Mouse (Mus musculus) mouse embryonic stem cell (cell line): Measurements from ENCODE around the gene Flii.

Experiments used
- in situ Hi-C, 2 experiments: fragments of 300-500 bp; cut with MboI; formaldehyde crosslinking; loops; 1 replicate in 1 of 2; 3 replicates in 1 of 2; pipeline ENCODE4 v1.14.3; 2019 to 2020; ENCODE audit warnings: low sequenced_read_pairs in 2 of 2, low pct_unique_long_range_greater_than_20kb in 1 of 2, mixed read lengths in 1 of 2; ENCODE audit not compliant: unreplicated experiment in 1 of 2

Flii gene

DNA sequence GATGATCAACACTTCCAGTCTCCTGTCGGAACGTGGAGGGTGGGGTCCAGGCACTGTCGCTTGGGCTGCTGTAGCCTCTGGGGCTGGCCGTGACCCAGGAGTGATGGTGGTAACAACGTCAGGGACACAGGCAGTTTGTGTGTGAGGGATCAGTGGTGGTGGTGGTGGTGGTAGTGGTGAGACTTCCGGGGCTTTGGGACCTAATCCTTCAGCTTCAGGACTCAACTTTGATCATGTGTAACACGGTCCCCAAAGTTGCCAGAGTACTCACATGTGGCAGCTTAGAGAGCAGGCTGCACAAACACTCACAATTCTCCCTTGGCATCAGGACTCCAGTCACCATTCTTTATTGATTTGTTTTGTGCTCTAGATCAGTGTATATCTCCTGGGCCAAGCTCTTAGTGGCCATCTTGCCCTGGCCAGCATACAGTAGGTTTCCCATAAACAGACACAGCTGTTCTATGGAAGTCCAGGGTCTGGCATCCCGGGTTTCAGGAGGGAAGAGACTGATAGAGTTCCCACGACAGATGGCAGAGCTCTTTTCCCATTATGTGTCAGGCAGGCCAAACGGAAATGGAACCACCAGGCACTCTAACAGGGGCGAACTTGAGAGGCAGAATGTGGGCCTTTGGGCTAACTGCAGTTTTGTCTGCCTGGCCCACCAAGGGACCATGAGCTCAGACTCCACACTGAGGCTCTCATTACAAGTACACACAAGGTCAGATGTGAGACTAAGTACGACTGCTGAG is 503 bp upstream of the Flii start:
- in situ Hi-C loops: no loop called here

DNA sequence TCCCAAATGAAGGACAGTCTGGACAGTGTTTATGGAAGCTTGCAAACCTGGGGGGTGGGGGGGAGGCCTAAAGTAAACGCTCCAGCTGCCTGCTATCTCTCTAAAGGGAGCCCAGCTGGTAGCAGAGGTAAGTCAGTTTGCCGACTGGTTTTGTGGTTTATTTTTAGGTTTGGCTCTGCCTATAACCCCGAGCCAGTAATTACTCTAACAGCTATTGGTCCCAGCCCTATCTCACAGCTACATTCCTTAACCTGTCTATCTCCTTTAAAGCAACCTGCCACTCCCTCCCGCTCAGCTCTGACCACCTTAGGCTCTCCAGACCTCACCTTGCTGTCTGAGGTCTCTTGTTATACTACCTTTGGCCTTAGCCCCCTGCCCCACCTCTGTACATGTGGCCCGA is 7.8 kb downstream of the Flii start:
- in situ Hi-C loops: loop anchor here in 1 of 2 experiments (25.0 kb wide), 1 partner anchor 157 kb away; no protein-coding TSS in a partner anchor

DNA sequence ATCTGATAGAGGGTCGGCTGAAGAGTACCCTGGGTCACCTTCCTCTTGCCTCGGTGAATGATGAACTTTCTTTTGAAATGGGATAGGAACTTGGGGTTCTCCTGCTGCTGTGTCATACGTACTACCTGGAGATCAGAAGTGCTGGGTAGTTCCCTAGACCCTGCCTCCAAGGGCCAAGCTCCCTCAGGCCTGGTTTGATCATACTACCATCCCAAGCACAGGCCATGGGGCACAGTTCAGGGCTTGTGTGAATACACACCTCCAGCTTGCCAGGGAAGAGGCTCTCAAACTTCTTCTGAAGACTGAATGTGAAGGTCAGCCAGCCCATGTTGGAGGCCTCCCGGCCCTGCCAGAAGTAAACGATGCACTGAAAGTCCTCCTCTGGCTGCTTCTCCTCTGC is 11.2 kb downstream of the Flii start:
- in situ Hi-C loops: loop anchor here in 1 of 2 experiments (25.0 kb wide), 1 partner anchor 154 kb away; no protein-coding TSS in a partner anchor

DNA sequence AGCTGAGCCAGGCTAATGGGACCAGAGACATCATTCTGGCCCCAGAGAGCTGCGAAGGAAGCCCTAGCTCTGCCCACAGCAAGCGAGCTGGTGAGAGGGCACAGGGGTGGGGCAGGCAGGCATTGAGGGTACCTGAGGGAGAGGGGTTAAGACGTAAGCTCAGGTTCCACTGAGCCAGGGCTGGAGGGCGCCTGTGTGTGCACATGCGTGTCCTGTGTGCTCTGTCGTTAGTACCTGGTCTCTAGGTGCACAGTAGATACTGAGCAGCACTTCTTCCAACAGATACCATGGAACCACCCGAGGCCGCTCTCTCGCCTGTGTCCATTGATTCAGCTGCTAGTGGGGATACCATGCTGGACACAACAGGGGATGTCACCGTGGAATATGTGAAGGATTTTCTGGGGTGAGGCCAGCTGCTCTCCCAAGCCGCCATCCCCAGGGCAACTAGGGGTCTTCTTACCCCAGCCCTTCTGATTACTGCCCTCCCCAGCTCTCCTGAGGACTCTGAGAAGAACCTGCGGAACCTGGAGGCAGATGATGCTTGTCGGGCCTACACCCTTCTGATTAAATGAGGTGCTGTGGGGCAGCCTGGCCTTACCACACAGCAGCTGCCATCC is 14.3 kb downstream of the Flii start:
- in situ Hi-C loops: loop anchor here in 1 of 2 experiments (25.0 kb wide), 1 partner anchor 150 kb away; no protein-coding TSS in a partner anchor

DNA sequence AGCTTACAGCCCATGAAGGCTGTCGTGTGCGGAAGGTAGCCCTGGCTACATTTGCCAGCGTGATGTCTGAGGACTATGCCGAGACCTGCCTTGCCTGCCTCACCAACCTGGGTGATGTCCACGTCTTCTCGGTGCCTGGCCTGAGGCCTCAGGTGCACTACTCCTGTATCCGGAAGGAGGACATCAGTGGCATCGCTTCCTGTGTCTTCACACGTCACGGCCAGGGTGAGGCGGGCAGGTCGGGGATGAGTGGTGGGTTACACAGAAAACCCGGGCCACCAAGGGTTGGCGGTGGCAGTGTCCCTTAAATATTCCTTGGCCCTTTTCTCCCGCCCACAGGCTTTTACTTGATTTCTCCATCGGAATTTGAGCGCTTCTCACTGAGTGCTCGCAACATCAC is 15.0 kb downstream of the Flii start:
- in situ Hi-C loops: loop anchor here in 1 of 2 experiments (25.0 kb wide), 1 partner anchor 150 kb away; no protein-coding TSS in a partner anchor

DNA sequence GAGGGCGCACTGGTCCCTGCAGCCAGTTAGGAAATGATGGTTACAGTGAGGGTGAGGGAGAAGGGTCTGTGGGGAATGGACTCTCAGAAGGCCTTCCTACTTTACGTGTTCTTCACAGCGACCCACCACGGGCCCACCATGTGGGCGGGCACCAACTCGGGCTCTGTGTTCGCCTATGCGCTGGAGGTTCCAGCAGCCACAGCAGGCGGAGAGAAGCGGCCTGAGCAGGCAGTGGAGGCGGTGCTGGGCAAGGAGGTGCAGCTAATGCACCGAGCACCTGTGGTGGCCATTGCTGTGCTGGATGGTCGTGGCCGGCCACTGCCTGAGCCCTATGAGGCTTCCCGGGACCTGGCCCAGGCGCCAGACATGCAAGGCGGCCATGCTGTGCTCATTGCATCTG is 15.8 kb downstream of the Flii start:
- in situ Hi-C loops: loop anchor here in 1 of 2 experiments (25.0 kb wide), 1 partner anchor 149 kb away; no protein-coding TSS in a partner anchor

DNA sequence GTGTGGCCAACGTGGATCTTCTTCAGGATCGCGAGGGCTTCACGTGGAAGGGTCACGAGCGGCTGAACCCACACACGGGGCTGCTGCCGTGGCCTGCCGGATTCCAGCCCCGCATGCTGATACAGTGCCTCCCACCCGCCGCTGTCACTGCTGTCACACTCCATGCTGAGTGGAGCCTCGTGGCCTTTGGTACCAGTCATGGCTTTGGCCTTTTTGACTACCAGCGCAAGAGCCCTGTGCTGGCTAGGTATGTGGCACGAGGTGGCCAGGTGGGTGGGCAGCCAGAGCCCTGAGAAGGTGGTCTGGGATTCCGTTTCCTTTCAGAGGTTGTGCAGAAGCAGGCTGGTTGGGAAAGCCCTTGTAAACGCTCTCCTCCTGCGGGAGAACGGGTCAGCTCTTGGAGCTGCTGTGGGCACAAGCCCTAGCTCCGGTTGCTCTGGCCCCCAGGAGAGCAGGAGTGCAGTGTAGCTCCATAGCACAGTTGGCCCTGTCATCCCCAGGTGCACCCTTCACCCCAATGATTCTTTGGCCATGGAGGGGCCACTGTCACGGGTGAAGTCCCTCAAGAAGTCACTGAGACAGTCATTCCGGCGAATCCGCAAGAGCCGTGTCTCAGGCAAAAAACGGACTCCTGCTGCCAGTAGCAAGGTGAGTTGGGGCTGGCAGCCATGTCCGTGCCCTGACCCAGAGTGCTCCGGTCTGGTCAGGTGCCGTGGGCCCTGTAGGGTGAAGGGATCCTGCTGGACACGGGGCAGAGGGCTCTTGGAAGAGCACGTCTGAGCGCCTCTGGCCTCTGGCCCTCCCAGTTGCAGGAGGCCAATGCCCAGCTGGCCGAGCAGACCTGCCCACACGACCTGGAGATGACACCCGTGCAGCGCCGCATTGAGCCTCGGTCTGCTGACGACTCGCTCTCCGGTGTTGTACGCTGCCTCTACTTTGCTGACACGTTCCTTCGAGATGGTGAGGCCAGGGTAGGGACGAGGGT is 17.3 kb downstream of the Flii start:
- in situ Hi-C loops: loop anchor here in 1 of 2 experiments (25.0 kb wide), 1 partner anchor 147 kb away; no protein-coding TSS in a partner anchor

DNA sequence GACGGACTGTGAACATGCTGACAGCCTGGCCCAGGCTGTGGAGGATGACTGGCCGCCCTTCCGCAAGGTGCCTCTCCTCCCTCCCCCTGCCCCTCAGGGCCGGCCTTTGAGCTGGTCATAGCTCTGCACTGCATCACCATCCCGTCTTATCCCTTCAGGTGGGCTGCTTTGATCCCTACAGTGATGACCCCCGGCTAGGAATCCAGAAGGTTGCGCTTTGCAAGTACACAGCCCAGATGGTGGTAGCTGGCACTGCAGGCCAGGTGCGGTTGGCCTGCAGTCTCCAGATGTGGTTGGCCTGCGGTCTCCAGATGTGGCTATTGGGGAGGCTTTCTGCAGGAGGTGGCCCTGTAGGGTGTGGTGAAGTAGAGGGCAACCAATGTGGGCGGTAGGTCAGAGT is 18.4 kb downstream of the Flii start:
- in situ Hi-C loops: loop anchor here in 1 of 2 experiments (25.0 kb wide), 1 partner anchor 146 kb away; no protein-coding TSS in a partner anchor

DNA sequence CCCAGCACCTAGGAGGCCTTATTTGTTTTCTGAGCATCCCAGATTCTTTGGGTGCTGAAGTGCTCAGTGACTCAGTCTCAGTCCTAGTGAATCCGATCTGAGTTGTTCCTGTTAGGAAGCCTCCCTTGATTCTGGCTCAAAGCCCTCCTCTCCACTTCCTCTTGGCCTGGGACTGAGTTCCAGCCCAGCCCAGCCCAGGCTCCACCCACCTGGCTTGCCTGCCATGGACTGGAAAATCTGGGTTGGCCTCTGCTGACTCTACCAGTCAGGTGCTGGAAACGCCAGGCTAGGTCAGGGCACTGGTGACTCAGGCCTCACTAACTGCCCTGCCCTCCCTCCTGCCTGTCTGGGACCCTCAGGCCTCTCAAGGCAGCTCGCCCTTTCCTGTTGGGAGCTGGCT is 19.4 kb downstream of the Flii start:
- in situ Hi-C loops: loop anchor here in 1 of 2 experiments (25.0 kb wide), 1 partner anchor 145 kb away; no protein-coding TSS in a partner anchor

DNA sequence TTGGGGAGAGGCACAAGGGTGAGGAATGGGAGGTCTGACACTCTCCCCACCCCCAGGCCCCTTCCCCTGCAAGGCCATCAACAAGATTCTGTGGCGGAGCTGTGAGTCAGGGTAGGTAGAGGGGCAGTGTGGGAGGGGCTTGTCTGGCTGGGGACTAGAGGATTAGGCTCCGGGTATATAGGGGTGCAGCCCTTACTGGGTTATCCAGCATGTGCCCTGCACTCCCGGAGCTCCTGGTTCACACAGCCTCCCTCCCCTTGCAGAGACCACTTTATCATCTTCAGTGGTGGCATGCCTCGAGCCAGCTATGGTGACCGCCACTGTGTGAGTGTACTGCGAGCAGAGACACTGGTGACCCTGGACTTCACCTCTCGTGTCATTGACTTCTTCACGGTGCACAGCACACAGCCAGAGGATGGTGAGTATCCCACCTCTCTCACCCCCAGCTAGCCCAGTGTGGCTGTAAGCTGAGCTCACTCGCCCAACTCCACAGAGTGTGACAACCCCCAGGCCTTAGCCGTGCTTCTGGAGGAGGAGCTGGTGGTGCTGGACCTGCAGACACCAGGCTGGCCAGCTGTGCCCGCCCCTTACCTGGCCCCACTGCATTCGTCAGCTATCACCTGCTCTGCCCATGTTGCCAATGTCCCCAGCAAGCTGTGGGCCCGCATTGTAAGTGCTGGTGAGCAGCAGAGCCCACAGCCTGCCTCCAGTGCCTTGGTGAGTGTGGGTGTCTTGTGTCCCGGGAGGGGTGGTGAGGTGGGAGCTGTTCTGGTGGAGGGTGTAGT is 20.2 kb downstream of the Flii start:
- in situ Hi-C loops: loop anchor here in 1 of 2 experiments (25.0 kb wide), 1 partner anchor 145 kb away; no protein-coding TSS in a partner anchor

DNA sequence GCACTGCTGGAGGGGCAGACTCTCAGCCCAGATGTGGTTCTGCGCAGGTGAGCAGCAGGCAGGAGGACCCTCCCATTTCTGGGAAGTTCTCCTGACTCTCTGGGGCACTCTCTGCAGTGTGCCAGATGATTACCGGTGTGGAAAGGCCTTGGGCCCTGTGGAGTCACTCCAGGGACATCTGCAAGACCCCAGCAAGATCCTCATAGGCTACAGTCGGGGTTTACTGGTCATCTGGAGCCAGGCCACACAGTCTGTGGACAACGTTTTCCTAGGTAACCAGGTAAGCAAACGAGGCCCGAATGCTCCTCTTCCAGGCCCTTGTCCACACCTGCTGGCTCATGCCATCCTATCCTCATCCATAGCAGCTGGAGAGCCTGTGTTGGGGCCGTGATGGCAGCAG is 21.0 kb downstream of the Flii start:
- in situ Hi-C loops: loop anchor here in 1 of 2 experiments (25.0 kb wide), 1 partner anchor 144 kb away; no protein-coding TSS in a partner anchor

DNA sequence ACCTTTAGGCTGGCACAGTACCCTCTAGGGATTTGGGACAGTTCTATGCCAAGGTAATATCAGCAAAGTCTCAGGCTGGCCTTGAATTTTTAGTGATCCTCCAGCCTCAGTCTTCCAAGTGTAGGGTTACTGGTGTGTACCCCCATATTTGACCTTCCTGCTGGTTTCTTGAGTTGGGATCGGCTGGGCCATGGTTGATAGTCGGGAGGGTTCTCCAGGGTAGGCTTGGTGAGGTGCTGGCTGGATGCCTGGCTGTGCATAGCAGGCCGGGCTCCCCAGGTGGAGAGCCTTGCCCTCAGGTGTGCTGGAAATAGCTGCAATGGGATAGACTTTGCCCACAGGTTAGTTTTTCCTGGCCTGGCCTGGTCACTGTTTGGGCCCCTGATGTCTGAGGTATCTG is 21.8 kb downstream of the Flii start:
- in situ Hi-C loops: loop anchor here in 1 of 2 experiments (25.0 kb wide), 1 partner anchor 143 kb away; no protein-coding TSS in a partner anchor

DNA sequence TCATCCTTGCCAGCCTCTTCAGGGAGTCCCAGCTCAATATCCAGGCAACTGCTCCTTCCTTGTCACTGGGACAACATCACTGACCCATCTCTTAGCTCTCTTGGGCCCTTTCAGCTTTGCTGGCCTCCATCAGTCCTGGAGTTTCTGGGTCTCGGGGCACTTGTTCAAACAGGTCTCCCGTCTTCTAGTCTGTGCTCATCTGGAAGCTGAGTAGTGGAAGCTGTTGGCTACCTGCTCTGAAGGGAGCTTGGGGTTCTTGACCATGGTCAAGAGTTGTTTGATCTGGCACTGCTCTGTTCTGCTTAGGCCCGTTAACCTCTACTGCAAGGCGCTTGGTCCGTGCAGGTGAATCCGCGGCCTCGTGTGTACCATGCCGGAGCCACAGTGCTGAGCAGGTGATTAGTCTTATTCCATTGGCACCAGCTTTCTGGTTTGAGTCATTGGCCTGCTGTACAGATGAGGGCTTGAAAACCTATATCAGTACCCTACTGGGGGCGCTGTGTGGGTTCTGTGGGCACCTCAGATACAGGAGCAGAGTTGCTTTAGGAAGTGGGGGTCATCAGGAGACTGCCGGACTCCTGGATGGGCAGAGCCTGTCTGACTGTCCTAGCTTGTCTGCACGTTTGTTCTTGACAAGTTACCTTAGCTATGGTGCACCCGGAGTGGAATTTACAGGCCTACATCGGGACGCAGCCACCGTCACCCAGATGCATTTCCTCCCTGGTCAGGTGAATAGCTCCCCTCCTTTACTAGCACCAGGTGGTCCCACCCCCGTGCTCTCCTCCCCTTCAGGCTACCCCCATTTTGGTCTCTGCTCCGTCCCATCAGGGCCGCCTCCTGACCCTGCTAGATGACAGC is 22.8 kb downstream of the Flii start:
- in situ Hi-C loops: loop anchor here in 1 of 2 experiments (25.0 kb wide), 1 partner anchor 142 kb away; no protein-coding TSS in a partner anchor

DNA sequence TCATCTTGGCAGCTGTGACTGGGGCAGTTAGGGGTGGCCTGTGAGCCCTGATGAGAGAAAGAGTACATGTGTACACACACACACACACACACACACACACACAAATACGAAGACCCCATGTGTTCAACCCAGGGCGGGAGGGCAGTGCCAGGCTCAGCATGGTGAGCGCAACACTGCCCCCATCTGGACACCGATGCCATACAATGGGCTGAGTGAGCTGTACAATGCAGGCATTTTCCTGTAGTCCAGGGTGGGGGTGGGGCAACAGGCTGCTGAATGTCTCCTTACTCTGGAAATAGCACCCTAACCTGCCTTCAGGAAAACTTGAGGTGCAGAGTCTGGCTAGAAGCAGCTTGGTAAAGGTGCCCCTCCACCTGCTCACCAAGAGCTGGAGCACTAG is 23.9 kb downstream of the Flii start:
- in situ Hi-C loops: loop anchor here in 1 of 2 experiments (25.0 kb wide), 1 partner anchor 141 kb away; no protein-coding TSS in a partner anchor

DNA sequence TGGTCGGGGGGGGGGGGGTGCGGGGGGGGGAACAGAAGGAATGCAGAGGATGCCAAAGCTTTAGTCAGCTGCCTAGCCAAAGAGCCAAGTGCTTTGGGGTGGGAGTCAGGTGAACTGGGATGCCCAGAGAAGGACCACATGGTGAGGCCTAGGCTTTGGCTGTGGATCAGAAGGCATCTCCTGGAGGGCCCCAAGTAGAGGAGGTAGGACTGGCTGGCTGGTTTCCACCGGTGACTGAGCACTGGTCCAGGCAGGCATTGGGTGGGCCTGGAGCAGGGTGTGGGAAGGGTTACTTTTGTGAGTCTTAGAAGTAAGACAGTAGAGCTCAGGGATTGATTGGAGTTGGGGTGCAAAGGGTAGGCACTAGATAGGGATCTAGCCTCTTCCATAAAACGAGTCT is 25.5 kb downstream of the Flii start:
- in situ Hi-C loops: loop anchor here in 1 of 2 experiments (25.0 kb wide), 1 partner anchor 139 kb away; no protein-coding TSS in a partner anchor
